Comparison of ENCODE assay signal across 24 mouse cellular contexts in genomic region chr4:93286065-93286464, GRCm38 (mm10). TPM values are rescaled to one million over a fixed set of nuclear protein-coding genes. Genes with fewer than 3 reads are reported as not detected.
DNase-seq lines count a peak whose midpoint lies in the region; ATAC-seq lines count a peak whose summit lies in the region.
"Had no signal": no experiment of that assay in that cellular context is flagged by ENCODE, and none has a peak within 500 bp of the region (broad histone marks: within the 10 kb centered on the region; RNA-seq: fewer than 3 reads in every experiment).

No protein-coding gene starts in this region.

- H3K9me3 ChIP-seq in forebrain, embryonic 15.5 days, result no peaks in the 10 kb centered on the region
- H3K9me3 ChIP-seq in forebrain, embryonic 11.5 days (ENCODE audit: control insufficient read depth, low read length), result no peaks in the 10 kb centered on the region
- no peaks in the 10 kb centered on the region for H3K9me3 ChIP-seq in neural tube, embryonic 13.5 days
- H3K9me3 ChIP-seq in neural tube, embryonic 14.5 days (ENCODE audit: control insufficient read depth, low read length), result no peaks in the 10 kb centered on the region
- H3K9me3 ChIP-seq: embryonic facial prominence, embryonic 15.5 days; heart, embryonic 15.5 days; hindbrain, embryonic 13.5 days had no signal

- H3K4me2 ChIP-seq in forebrain, embryonic 15.5 days (replicated peaks), result no peak overlapping the region
- no peak overlapping the region for H3K4me2 ChIP-seq in forebrain, embryonic 11.5 days (ENCODE audit: low read depth, low read length, severe bottlenecking)
- no peak overlapping the region for H3K4me2 ChIP-seq in neural tube, embryonic 13.5 days
- H3K4me2 ChIP-seq in neural tube, embryonic 14.5 days (ENCODE audit: low read depth, low read length), result no peak overlapping the region
- H3K4me2 ChIP-seq: embryonic facial prominence, embryonic 15.5 days; heart, embryonic 11.5 days; heart, embryonic 15.5 days; hindbrain, embryonic 13.5 days had no signal

- no peaks in the 10 kb centered on the region for H3K36me3 ChIP-seq in forebrain, embryonic 15.5 days
- H3K36me3 ChIP-seq in forebrain, embryonic 11.5 days (ENCODE audit: control insufficient read depth, insufficient read depth, low read length), result no peaks in the 10 kb centered on the region
- no peaks in the 10 kb centered on the region for H3K36me3 ChIP-seq in neural tube, embryonic 13.5 days
- H3K36me3 ChIP-seq in neural tube, embryonic 14.5 days (ENCODE audit: control insufficient read depth, insufficient read depth, low read length), result no peaks in the 10 kb centered on the region
- H3K36me3 ChIP-seq: embryonic facial prominence, embryonic 15.5 days; heart, embryonic 15.5 days; hindbrain, embryonic 13.5 days had no signal

- H3K27ac ChIP-seq in forebrain, embryonic 15.5 days (replicated peaks), result no peak overlapping the region
- no peak overlapping the region for H3K27ac ChIP-seq in forebrain, embryonic 11.5 days (ENCODE audit: low read depth, low read length)
- H3K27ac ChIP-seq in neural tube, embryonic 13.5 days (replicated peaks), result no peak overlapping the region
- no peak overlapping the region for H3K27ac ChIP-seq in neural tube, embryonic 14.5 days (ENCODE audit: low read depth, low read length)
- H3K27ac ChIP-seq: embryonic facial prominence, embryonic 15.5 days; heart, adult 2 months; heart, embryonic 15.5 days; hindbrain, embryonic 13.5 days; hindbrain, postnatal 0 days had no signal

- H3K9ac ChIP-seq in forebrain, embryonic 15.5 days (replicated peaks), result no peak overlapping the region
- H3K9ac ChIP-seq in forebrain, embryonic 11.5 days (ENCODE audit: low read length), result no peak overlapping the region
- H3K9ac ChIP-seq in neural tube, embryonic 13.5 days, result no peak overlapping the region
- no peak overlapping the region for H3K9ac ChIP-seq in neural tube, embryonic 14.5 days (replicated peaks; ENCODE audit: low read depth, low read length)
- H3K9ac ChIP-seq: embryonic facial prominence, embryonic 15.5 days; heart, embryonic 15.5 days; hindbrain, embryonic 13.5 days had no signal

- 59% methylated on average over 4 of the region's 4 CpGs for WGBS in forebrain, embryonic 15.5 days
- WGBS in forebrain, embryonic 11.5 days, result 80% methylated on average over 4 of the region's 4 CpGs
- 67% methylated on average over 4 of the region's 4 CpGs for WGBS in neural tube, embryonic 13.5 days
- WGBS in neural tube, embryonic 14.5 days, result 66% methylated on average over 4 of the region's 4 CpGs

- H3K4me3 ChIP-seq in forebrain, embryonic 15.5 days, result no peak overlapping the region
- H3K4me3 ChIP-seq in forebrain, embryonic 11.5 days (ENCODE audit: low read depth, low read length), result no peak overlapping the region
- H3K4me3 ChIP-seq in neural tube, embryonic 13.5 days, result no peak overlapping the region
- no peak overlapping the region for H3K4me3 ChIP-seq in neural tube, embryonic 14.5 days (ENCODE audit: low read depth, low read length)
- H3K4me3 ChIP-seq: embryonic facial prominence, embryonic 15.5 days; erythroblast, embryonic 14.5 days; heart, adult 2 months; heart, embryonic 15.5 days; hindbrain, embryonic 13.5 days had no signal

- H3K27me3 ChIP-seq in forebrain, embryonic 15.5 days, result no peaks in the 10 kb centered on the region
- H3K27me3 ChIP-seq in forebrain, embryonic 11.5 days (ENCODE audit: control insufficient read depth, insufficient read depth, low read length), result no peaks in the 10 kb centered on the region
- H3K27me3 ChIP-seq in neural tube, embryonic 13.5 days, result no peaks in the 10 kb centered on the region
- H3K27me3 ChIP-seq in neural tube, embryonic 14.5 days (ENCODE audit: control insufficient read depth, insufficient read depth, low read length), result no peaks in the 10 kb centered on the region
- H3K27me3 ChIP-seq: CH12.LX; embryonic facial prominence, embryonic 15.5 days; heart, embryonic 15.5 days; hindbrain, embryonic 13.5 days had no signal

- peak; percentile 43; the same call in 1 of the 2 replicates for ATAC-seq in forebrain, embryonic 15.5 days (replicated peaks)
- ATAC-seq in forebrain, embryonic 11.5 days (replicated peaks; ENCODE audit: low FRiP score), result no peak
- ATAC-seq in neural tube, embryonic 13.5 days (ENCODE audit: low read depth), result 0 out of 2 replicates have a peak, but pooled peaks have one; percentile 11
- ATAC-seq in neural tube, embryonic 14.5 days (ENCODE audit: low read depth), result peak; percentile 41; the same call in 1 of the 2 replicates
- ATAC-seq: activated CD4-positive, CD25-positive, alpha-beta regulatory T cell, adult 4 months; hindbrain, postnatal 0 days; Patski had no signal

- H3K4me1 ChIP-seq in forebrain, embryonic 15.5 days, result no peaks in the 10 kb centered on the region
- H3K4me1 ChIP-seq in forebrain, embryonic 11.5 days (replicated peaks; ENCODE audit: control insufficient read depth, insufficient read depth, low read length), result no peaks in the 10 kb centered on the region
- no peaks in the 10 kb centered on the region for H3K4me1 ChIP-seq in neural tube, embryonic 13.5 days (replicated peaks)
- no peaks in the 10 kb centered on the region for H3K4me1 ChIP-seq in neural tube, embryonic 14.5 days (ENCODE audit: control insufficient read depth, insufficient read depth, low read length)
- H3K4me1 ChIP-seq: embryonic facial prominence, embryonic 15.5 days; heart, embryonic 15.5 days; hindbrain, embryonic 13.5 days had no signal

- no peak for DNase-seq in forebrain, embryonic 11.5 days (ENCODE audit: low spot score)
- no peak for DNase-seq in neural tube, embryonic 10.5 days (ENCODE audit: extremely low spot score, low spot score)
- no peak for DNase-seq in thymus, postnatal 14 days
- DNase-seq: adrenal gland, adult 2 months; adrenal gland, postnatal 25 days; cerebellum, adult 11 months; cerebellum, adult 8-10 months; cerebellum, postnatal 14 days; embryo, embryonic 11 days; gastrocnemius, postnatal 10 days; heart, adult 2 months; heart, postnatal 14 days had no signal

RNA-seq across cellular contexts. Expression of gene Tusc1, which starts 49.2 kb away (rescaled TPM):
- 7.7 and 7.9 TPM in 2 replicates for polyA plus RNA-seq in forebrain, embryonic 15.5 days (2015; fragmentation: Nextera tagmentation; extraction: Ambion mirVana)
- 7.1 and 7.7 TPM in 2 replicates for polyA plus RNA-seq in forebrain, embryonic 11.5 days (2014; fragmentation: Nextera tagmentation; extraction: Ambion mirVana)
- polyA plus RNA-seq in neural tube, embryonic 13.5 days (2015; fragmentation: Nextera tagmentation; extraction: Ambion mirVana), result 10.1 and 13.7 TPM in 2 replicates
- polyA plus RNA-seq in neural tube, embryonic 14.5 days (2014; fragmentation: Nextera tagmentation; extraction: Ambion mirVana), result 16.4 and 17.1 TPM in 2 replicates
